Mouse (Mus musculus): Measurements from ENCODE around the gene Dis3l2. TPM values are rescaled to one million over a fixed set of nuclear protein-coding genes. Genes with fewer than 3 reads are reported as not detected.

Dis3l2 gene
- polyA plus RNA-seq, 1 experiment from 2014 or later = 40.6 TPM

- 85% methylated on average over 4 of the region's 4 CpGs for WGBS
- Histone ChIP-seq H3K9me3 (ENCODE audit: control insufficient read depth, low read length) (no peaks in the 10 kb centered on the region), H3K4me2 (ENCODE audit: low read depth, low read length, severe bottlenecking) (no peak overlapping the region), H3K4me3 (ENCODE audit: low read depth, low read length) (no peak overlapping the region), H3K9ac (ENCODE audit: low read length) (no peak overlapping the region), H3K27me3 (ENCODE audit: control insufficient read depth, insufficient read depth, low read length) (no peaks in the 10 kb centered on the region), H3K27ac (ENCODE audit: low read depth, low read length) (no peak overlapping the region), H3K36me3 (ENCODE audit: control insufficient read depth, insufficient read depth, low read length) (no peaks in the 10 kb centered on the region), H3K4me1 (replicated peaks; ENCODE audit: control insufficient read depth, insufficient read depth, low read length) (no peaks in the 10 kb centered on the region)
- DNase-seq (ENCODE audit: low spot score) = no peak
- ATAC-seq (replicated peaks; ENCODE audit: low FRiP score) = no peak
Measured at GRCm38 (mm10) chr1:86709546-86709945, 5.9 kb downstream of the Dis3l2 start.

- H3K4me3 ChIP-seq (ENCODE audit: low read depth, low read length) = no peak overlapping the region
- no peak overlapping the region for H3K4me2 ChIP-seq (ENCODE audit: low read depth, low read length, severe bottlenecking)
- no peak for DNase-seq (ENCODE audit: low spot score)
- no peaks in the 10 kb centered on the region for H3K27me3 ChIP-seq (ENCODE audit: control insufficient read depth, insufficient read depth, low read length)
- H3K27ac ChIP-seq (ENCODE audit: low read depth, low read length) = no peak overlapping the region
- no peak for ATAC-seq (replicated peaks; ENCODE audit: low FRiP score)
- 87% methylated on average over 2 of the region's 2 CpGs for WGBS
- no peaks in the 10 kb centered on the region for H3K9me3 ChIP-seq (ENCODE audit: control insufficient read depth, low read length)
- H3K36me3 ChIP-seq (ENCODE audit: control insufficient read depth, insufficient read depth, low read length) = no peaks in the 10 kb centered on the region
- no peaks in the 10 kb centered on the region for H3K4me1 ChIP-seq (replicated peaks; ENCODE audit: control insufficient read depth, insufficient read depth, low read length)
- H3K9ac ChIP-seq (ENCODE audit: low read length) = no peak overlapping the region
Measured at GRCm38 (mm10) chr1:86712045-86712444, 8.4 kb downstream of the Dis3l2 start.

- 95% methylated on average over 4 of the region's 4 CpGs for WGBS
- H3K27ac ChIP-seq (ENCODE audit: low read depth, low read length) = no peak overlapping the region
Measured at GRCm38 (mm10) chr1:86713054-86713453, 9.4 kb downstream of the Dis3l2 start.

GRCm38 (mm10) chr1:86718190-86718589 lies 14.6 kb downstream of the Dis3l2 start:
- Histone ChIP-seq H3K9me3 (ENCODE audit: control insufficient read depth, low read length) (no peaks in the 10 kb centered on the region), H3K4me3 (ENCODE audit: low read depth, low read length) (no peak overlapping the region), H3K9ac (ENCODE audit: low read length) (no peak overlapping the region), H3K4me1 (replicated peaks; ENCODE audit: control insufficient read depth, insufficient read depth, low read length) (no peaks in the 10 kb centered on the region), H3K27ac (ENCODE audit: low read depth, low read length) (no peak overlapping the region), H3K36me3 (ENCODE audit: control insufficient read depth, insufficient read depth, low read length) (no peaks in the 10 kb centered on the region), H3K4me2 (ENCODE audit: low read depth, low read length, severe bottlenecking) (no peak overlapping the region), H3K27me3 (ENCODE audit: control insufficient read depth, insufficient read depth, low read length) (no peaks in the 10 kb centered on the region)
- 91% methylated on average over 1 of the region's 1 CpGs for WGBS
- DNase-seq (ENCODE audit: low spot score) (no peak), ATAC-seq (replicated peaks; ENCODE audit: low FRiP score) (no peak)

More at GRCm38 (mm10) chr1:86713054-86713453, 9.4 kb downstream of the Dis3l2 start:
- Histone ChIP-seq H3K36me3 (ENCODE audit: control insufficient read depth, insufficient read depth, low read length) (no peaks in the 10 kb centered on the region), H3K4me3 (ENCODE audit: low read depth, low read length) (no peak overlapping the region), H3K27me3 (ENCODE audit: control insufficient read depth, insufficient read depth, low read length) (no peaks in the 10 kb centered on the region), H3K9ac (ENCODE audit: low read length) (no peak overlapping the region), H3K4me2 (ENCODE audit: low read depth, low read length, severe bottlenecking) (no peak overlapping the region), H3K9me3 (ENCODE audit: control insufficient read depth, low read length) (no peaks in the 10 kb centered on the region), H3K4me1 (replicated peaks; ENCODE audit: control insufficient read depth, insufficient read depth, low read length) (no peaks in the 10 kb centered on the region)
- DNase-seq (ENCODE audit: low spot score) (no peak), ATAC-seq (replicated peaks; ENCODE audit: low FRiP score) (no peak)

- Histone ChIP-seq H3K9me3 (ENCODE audit: control insufficient read depth, low read length) (no peaks in the 10 kb centered on the region), H3K4me3 (ENCODE audit: low read depth, low read length) (no peak overlapping the region), H3K9ac (ENCODE audit: low read length) (no peak overlapping the region), H3K27ac (ENCODE audit: low read depth, low read length) (no peak overlapping the region), H3K36me3 (ENCODE audit: control insufficient read depth, insufficient read depth, low read length) (no peaks in the 10 kb centered on the region), H3K27me3 (ENCODE audit: control insufficient read depth, insufficient read depth, low read length) (no peaks in the 10 kb centered on the region), H3K4me2 (ENCODE audit: low read depth, low read length, severe bottlenecking) (no peak overlapping the region), H3K4me1 (replicated peaks; ENCODE audit: control insufficient read depth, insufficient read depth, low read length) (no peaks in the 10 kb centered on the region)
- WGBS = 90% methylated on average over 4 of the region's 4 CpGs
- ATAC-seq (replicated peaks; ENCODE audit: low FRiP score) = no peak
- DNase-seq (ENCODE audit: low spot score) = no peak
Measured at GRCm38 (mm10) chr1:86719391-86719790, 15.8 kb downstream of the Dis3l2 start.

GRCm38 (mm10) chr1:86733160-86733821 lies 29.7 kb downstream of the Dis3l2 start:
- Histone ChIP-seq H3K4me2 (ENCODE audit: low read depth, low read length, severe bottlenecking) (no peak overlapping the region), H3K27me3 (ENCODE audit: control insufficient read depth, insufficient read depth, low read length) (no peaks in the 10 kb centered on the region), H3K27ac (ENCODE audit: low read depth, low read length) (no peak overlapping the region), H3K9me3 (ENCODE audit: control insufficient read depth, low read length) (no peaks in the 10 kb centered on the region), H3K4me1 (replicated peaks; ENCODE audit: control insufficient read depth, insufficient read depth, low read length) (no peaks in the 10 kb centered on the region), H3K36me3 (ENCODE audit: control insufficient read depth, insufficient read depth, low read length) (no peaks in the 10 kb centered on the region), H3K9ac (ENCODE audit: low read length) (no peak overlapping the region), H3K4me3 (ENCODE audit: low read depth, low read length) (no peak overlapping the region)
- ATAC-seq (replicated peaks; ENCODE audit: low FRiP score) (no peak), DNase-seq (ENCODE audit: low spot score) (no peak)
- WGBS = 79% methylated on average over 2 of the region's 2 CpGs

GRCm38 (mm10) chr1:86736414-86736813 lies 32.8 kb downstream of the Dis3l2 start:
- Histone ChIP-seq H3K4me2 (ENCODE audit: low read depth, low read length, severe bottlenecking) (no peak overlapping the region), H3K36me3 (ENCODE audit: control insufficient read depth, insufficient read depth, low read length) (no peaks in the 10 kb centered on the region), H3K9ac (ENCODE audit: low read length) (no peak overlapping the region), H3K4me1 (replicated peaks; ENCODE audit: control insufficient read depth, insufficient read depth, low read length) (no peaks in the 10 kb centered on the region), H3K27me3 (ENCODE audit: control insufficient read depth, insufficient read depth, low read length) (no peaks in the 10 kb centered on the region), H3K4me3 (ENCODE audit: low read depth, low read length) (no peak overlapping the region), H3K9me3 (ENCODE audit: control insufficient read depth, low read length) (no peaks in the 10 kb centered on the region), H3K27ac (ENCODE audit: low read depth, low read length) (no peak overlapping the region)
- 95% methylated on average over 1 of the region's 1 CpGs for WGBS
- DNase-seq (ENCODE audit: low spot score) = no peak
- ATAC-seq (replicated peaks; ENCODE audit: low FRiP score) = no peak

GRCm38 (mm10) chr1:86742896-86743295 lies 39.3 kb downstream of the Dis3l2 start:
- Histone ChIP-seq H3K9ac (ENCODE audit: low read length) (no peak overlapping the region), H3K4me3 (ENCODE audit: low read depth, low read length) (no peak overlapping the region), H3K4me2 (ENCODE audit: low read depth, low read length, severe bottlenecking) (no peak overlapping the region), H3K4me1 (replicated peaks; ENCODE audit: control insufficient read depth, insufficient read depth, low read length) (no peaks in the 10 kb centered on the region), H3K9me3 (ENCODE audit: control insufficient read depth, low read length) (no peaks in the 10 kb centered on the region), H3K27me3 (ENCODE audit: control insufficient read depth, insufficient read depth, low read length) (no peaks in the 10 kb centered on the region), H3K36me3 (ENCODE audit: control insufficient read depth, insufficient read depth, low read length) (no peaks in the 10 kb centered on the region; the same call in 1 of the 2 replicates), H3K27ac (ENCODE audit: low read depth, low read length) (no peak overlapping the region)
- no peak for ATAC-seq (replicated peaks; ENCODE audit: low FRiP score)
- WGBS = 55% methylated on average over 3 of the region's 3 CpGs
- no peak for DNase-seq (ENCODE audit: low spot score)

- H3K27ac ChIP-seq (ENCODE audit: low read depth, low read length) = no peak overlapping the region
- DNase-seq (ENCODE audit: low spot score) (no peak), ATAC-seq (replicated peaks; ENCODE audit: low FRiP score) (no peak)
- H3K9me3 ChIP-seq (ENCODE audit: control insufficient read depth, low read length) = no peaks in the 10 kb centered on the region
- H3K4me1 ChIP-seq (replicated peaks; ENCODE audit: control insufficient read depth, insufficient read depth, low read length) = no peaks in the 10 kb centered on the region
- H3K4me2 ChIP-seq (ENCODE audit: low read depth, low read length, severe bottlenecking) = no peak overlapping the region
- H3K9ac ChIP-seq (ENCODE audit: low read length) = no peak overlapping the region
- no peaks in the 10 kb centered on the region for H3K27me3 ChIP-seq (ENCODE audit: control insufficient read depth, insufficient read depth, low read length)
- no peak overlapping the region for H3K4me3 ChIP-seq (ENCODE audit: low read depth, low read length)
- 98% methylated on average over 2 of the region's 2 CpGs for WGBS
- H3K36me3 ChIP-seq (ENCODE audit: control insufficient read depth, insufficient read depth, low read length) = no peaks in the 10 kb centered on the region; the same call in 1 of the 2 replicates
Measured at GRCm38 (mm10) chr1:86747034-86747433, 43.4 kb downstream of the Dis3l2 start.
